Mouse (Mus musculus): ENCODE data around the gene Ccdc80. TPM values are rescaled to one million over a fixed set of nuclear protein-coding genes. Genes with fewer than 3 reads are reported as not detected.

The Ccdc80 gene
- total RNA-seq, 2 experiments from 2014 or later = 48.8 to 52.1 TPM

DNA sequence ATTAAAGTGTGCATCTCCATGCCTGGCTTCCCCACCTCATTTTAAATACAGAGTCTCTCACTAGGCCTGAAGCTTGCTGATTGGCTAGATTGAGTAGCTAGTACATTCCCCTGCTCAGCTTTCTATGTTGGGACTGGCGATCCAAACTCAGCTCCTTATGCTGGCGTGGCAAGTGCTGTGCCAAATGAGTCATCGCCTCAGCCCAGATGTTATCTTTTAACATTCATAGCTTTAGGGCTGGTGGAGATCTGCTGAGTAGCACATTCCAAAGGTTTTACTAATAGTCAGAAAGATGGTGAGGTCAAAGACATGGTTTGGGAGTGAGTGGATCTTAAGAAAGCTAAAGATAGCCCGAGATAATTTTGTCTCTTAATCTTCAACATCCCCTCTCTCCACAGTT lies 17.3 kb downstream of the Ccdc80 start:
- DNase-seq = peak; percentile 65 to 82

- DNase-seq = no peak
Observed at GRCm38 (mm10) chr16:45117200-45117599, 24.0 kb downstream of the Ccdc80 start.

DNA sequence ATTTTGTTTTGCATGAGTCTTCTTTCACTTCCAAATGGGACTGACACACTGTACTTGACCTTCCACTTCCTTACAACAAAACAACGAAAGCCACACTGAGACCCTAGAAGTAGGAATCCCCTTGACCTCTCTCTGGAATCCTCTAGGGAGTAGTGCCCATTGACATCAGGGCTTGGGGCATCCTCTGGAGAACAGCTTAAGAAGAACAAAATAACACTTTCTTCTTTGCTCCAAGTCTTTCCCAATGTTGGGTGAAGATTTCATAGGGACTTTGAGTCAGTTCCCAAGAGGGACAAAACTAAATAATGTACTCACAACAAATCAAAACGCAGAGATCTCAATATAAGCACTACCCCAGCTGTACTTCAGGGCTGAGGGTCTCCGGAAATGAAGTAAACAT lies 25.6 kb downstream of the Ccdc80 start:
- DNase-seq = no peak

- DNase-seq = peak; percentile 83 to 85
Observed at GRCm38 (mm10) chr16:45120844-45121425, 27.7 kb downstream of the Ccdc80 start.

GRCm38 (mm10) chr16:45122571-45122970 lies 29.4 kb downstream of the Ccdc80 start:
- DNase-seq = peak; percentile 32 to 62

- DNase-seq = peak in 1 of 2 experiments; percentile 33
Observed at GRCm38 (mm10) chr16:45124230-45125203, 31.3 kb downstream of the Ccdc80 start.

- no peak for DNase-seq
Observed at GRCm38 (mm10) chr16:45127936-45128710, 34.9 kb downstream of the Ccdc80 start.

GRCm38 (mm10) chr16:45141711-45142110 lies 48.5 kb downstream of the Ccdc80 start:
- DNase-seq = no peak

DNA sequence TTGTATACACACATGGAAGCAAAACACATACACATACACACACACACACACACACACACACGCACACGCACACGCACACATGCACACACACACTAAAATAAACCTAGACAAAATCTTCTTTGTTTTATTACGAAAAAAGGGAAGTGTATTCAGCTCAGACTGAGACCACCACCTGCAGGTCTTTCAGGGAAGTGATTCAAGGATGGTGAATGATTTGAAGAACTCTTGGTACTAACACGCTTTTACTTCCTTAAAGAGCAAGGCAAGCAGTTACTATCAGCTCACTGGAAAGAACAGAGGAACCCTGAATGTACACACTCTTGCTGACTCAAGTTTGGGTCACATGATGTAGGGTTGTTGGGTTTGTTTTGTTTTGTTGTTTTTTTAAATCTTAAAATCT lies 49.4 kb downstream of the Ccdc80 start:
- no peak for DNase-seq

GRCm38 (mm10) chr16:45145119-45145518 lies 51.9 kb downstream of the Ccdc80 start:
- DNase-seq = no peak

- no peak for DNase-seq
Observed at GRCm38 (mm10) chr16:45148488-45149082, 55.4 kb downstream of the Ccdc80 start.

DNA sequence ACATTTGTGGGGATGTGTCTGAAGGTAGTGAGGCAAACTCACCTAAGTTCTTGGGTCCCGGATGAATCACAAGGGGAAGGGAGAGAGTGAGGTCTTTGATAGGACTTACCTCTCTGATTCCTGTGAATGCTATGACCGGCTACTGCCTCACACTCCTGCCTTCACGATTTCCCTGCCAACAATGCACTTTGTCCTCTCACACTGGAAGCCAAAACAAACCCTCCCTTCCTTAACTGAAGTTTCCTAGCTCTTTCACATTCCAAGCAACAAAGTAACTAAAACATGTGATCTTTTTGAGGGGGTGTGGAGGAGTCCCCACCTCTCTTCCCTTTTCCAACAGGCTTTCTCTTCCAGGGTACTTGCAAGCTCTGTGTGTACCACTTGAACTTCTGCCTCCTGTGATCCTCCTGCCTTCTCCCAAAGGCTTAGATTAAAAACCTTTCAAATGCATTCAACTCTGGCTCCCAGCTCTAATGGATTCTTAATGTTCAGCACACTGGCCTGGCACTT lies 61.6 kb downstream of the Ccdc80 start:
- DNase-seq = peak in 1 of 2 experiments; percentile 25

- peak; percentile 79 to 83 for DNase-seq
Observed at GRCm38 (mm10) chr16:45158136-45158521, 64.9 kb downstream of the Ccdc80 start.

DNA sequence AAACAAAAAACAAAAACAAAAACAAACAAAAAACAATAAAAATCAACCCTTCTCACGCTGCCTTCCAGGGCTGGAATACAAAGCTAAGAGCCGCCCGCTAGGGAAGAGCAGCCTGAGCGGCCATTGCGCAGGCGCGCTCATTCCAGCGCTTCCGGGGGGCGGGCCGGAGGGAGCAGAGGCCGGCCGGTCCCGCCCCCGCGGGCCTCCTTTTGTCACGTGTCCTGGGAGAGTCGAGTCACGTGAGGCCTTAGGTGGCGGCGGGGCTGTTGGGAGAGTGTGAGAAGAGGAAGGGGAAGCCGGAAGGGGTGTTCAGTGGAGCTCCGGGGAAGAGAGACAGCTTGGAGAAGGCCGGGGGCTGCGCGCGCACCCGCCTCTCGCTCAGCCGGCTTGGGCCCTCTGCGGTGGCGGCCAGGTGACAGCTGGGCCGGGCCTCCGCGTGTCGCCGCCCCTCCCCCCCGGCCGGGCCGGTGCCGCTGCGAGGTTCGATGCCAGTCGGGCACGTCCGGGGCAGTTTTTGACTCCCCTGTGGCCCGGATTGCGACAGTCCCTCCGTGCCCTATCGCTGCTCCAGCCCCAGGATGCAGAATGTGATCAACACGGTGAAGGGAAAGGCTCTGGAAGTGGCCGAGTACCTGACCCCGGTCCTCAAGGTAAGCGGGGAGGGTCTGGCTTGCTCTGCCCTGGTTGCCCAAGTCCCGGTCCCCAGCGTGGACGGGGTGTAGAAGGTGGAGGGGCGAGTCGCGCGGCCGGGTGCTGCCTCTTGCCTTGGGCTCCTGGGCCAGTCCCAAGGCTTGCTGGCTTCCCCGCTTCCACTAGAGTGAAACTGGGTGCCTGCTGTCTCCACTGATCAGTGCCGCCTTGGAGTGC lies 65.6 kb downstream of the Ccdc80 start, which contains the start of the genes Slc35a5 and Atg3:
Slc35a5 (minus strand) TSS at position 185 of the 867 bp plus-strand sequence.
Atg3 (plus strand) TSS at position 264 of the 867 bp plus-strand sequence.
- DNase-seq = peak; percentile 94 to 98

GRCm38 (mm10) chr16:45159389-45159716 lies 66.2 kb downstream of the Ccdc80 start:
- DNase-seq = no peak

Other genes with a start within 250 kb of the Ccdc80 start
- gene Cd200r2, start 226.3 kb upstream of the Ccdc80 start, total RNA-seq (2021) = not detected
- gene Cd200r3, start 149.7 kb upstream of the Ccdc80 start, total RNA-seq (2021) = not detected
- gene Slc35a5, start 65.3 kb downstream of the Ccdc80 start, total RNA-seq (2021) = 10 to 100 TPM; 10.8 to 11.9 TPM
- gene Atg3, start 65.4 kb downstream of the Ccdc80 start, total RNA-seq (2021) = 10 to 100 TPM; 18.8 to 19.1 TPM
- gene Btla, start 130.9 kb downstream of the Ccdc80 start, total RNA-seq (2021) = 1 to 10 TPM in 1 of 2 experiments, under 1 TPM in 1; 0.99 to 4.3 TPM